29 mouse cellular contexts compared by ENCODE assay signal in the genomic region with DNA sequence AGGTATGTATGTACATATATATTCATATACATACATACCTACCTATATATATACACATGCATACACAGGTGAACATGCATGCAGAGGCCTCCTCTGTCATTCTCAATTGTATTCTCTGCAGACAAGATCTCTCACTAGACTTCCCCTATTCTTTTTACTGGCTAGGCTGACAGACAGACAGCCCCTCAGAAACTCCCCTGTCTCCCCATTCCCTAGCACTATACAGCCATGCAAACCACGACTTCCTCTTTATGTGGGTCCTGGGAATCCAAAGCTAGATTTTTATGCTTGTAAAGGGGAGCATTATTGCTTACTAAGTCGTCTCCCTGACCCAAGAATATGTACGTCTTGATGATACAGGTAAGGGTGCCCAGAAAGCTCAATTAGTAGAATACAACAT.
"Had no signal": no experiment of that assay in that cellular context is flagged by ENCODE, and none has a peak within 500 bp of the region (broad histone marks: within the 10 kb centered on the region; RNA-seq: fewer than 3 reads in every experiment).

No protein-coding gene starts in this region.

- H3K4me1 ChIP-seq: limb, embryonic 10.5 days; limb, embryonic 12.5 days; limb, embryonic 13.5 days; limb, embryonic 15.5 days; liver, embryonic 12.5 days; liver, embryonic 13.5 days; liver, embryonic 15.5 days; lung, embryonic 15.5 days; megakaryocyte, embryonic 14.5 days; midbrain, embryonic 10.5 days; midbrain, embryonic 12.5 days; midbrain, embryonic 13.5 days; midbrain, embryonic 15.5 days; neural tube, embryonic 12.5 days had no signal

- H3K4me3 ChIP-seq: left cerebral cortex, adult 2 months; limb, embryonic 10.5 days; limb, embryonic 12.5 days; limb, embryonic 13.5 days; limb, embryonic 15.5 days; liver, embryonic 12.5 days; liver, embryonic 13.5 days; liver, embryonic 15.5 days; lung, embryonic 15.5 days; megakaryocyte, embryonic 14.5 days; midbrain, embryonic 10.5 days; midbrain, embryonic 12.5 days; midbrain, embryonic 13.5 days; midbrain, embryonic 15.5 days; myocyte; neural tube, embryonic 12.5 days had no signal

- ATAC-seq: liver, embryonic 12.5 days; liver, postnatal 0 days; lung, postnatal 0 days; midbrain, embryonic 13.5 days; midbrain, embryonic 15.5 days; midbrain, embryonic 16.5 days had no signal

- DNase-seq: left cerebral cortex, postnatal 4 days; liver; liver, embryonic 13.5 days; liver, postnatal 0 days; lung, adult 18-20 months; lung, embryonic 14.5 days; lung, postnatal 10 days; lung, postnatal 14 days; lung, postnatal 4 days; midbrain, embryonic 14.5 days had no signal

- H3K27me3 ChIP-seq: limb, embryonic 12.5 days; limb, embryonic 13.5 days; limb, embryonic 15.5 days; liver, embryonic 12.5 days; liver, embryonic 13.5 days; liver, embryonic 15.5 days; lung, embryonic 15.5 days; megakaryocyte, embryonic 14.5 days; midbrain, embryonic 12.5 days; midbrain, embryonic 13.5 days; midbrain, embryonic 15.5 days; neural tube, embryonic 12.5 days had no signal

- H3K27ac ChIP-seq: left cerebral cortex, adult 2 months; limb, embryonic 10.5 days; limb, embryonic 12.5 days; limb, embryonic 13.5 days; limb, embryonic 15.5 days; liver, embryonic 12.5 days; liver, embryonic 13.5 days; liver, embryonic 14.5 days; liver, embryonic 15.5 days; lung, embryonic 15.5 days; macrophage; midbrain, embryonic 10.5 days; midbrain, embryonic 12.5 days; midbrain, embryonic 13.5 days; midbrain, embryonic 15.5 days; neural tube, embryonic 12.5 days had no signal
